Mouse (Mus musculus): ENCODE measurements at regions not wholly inside any gene's neighbourhood (a gene's known extent, or its start where the extent isn't known, plus 50 kb on each side); places are given as distances from the start of the nearest gene placed in this dataset.

GRCm38 (mm10) chr8:34480496-34480895, 369.0 kb upstream of the Gm10131 start:
- no peak for ATAC-seq (ENCODE audit: low FRiP score, low read depth)
- no peaks in the 10 kb centered on the region for H3K9me3 ChIP-seq
- 82% methylated on average over 4 of the region's 4 CpGs for WGBS
- H3K27ac ChIP-seq (replicated peaks), result no peak overlapping the region
- no peak overlapping the region for H3K9ac ChIP-seq (replicated peaks)
- H3K4me3 ChIP-seq, result no peak overlapping the region
- no peaks in the 10 kb centered on the region for H3K36me3 ChIP-seq
- no peak overlapping the region for H3K4me2 ChIP-seq (replicated peaks)
- no peaks in the 10 kb centered on the region for H3K4me1 ChIP-seq
- H3K27me3 ChIP-seq, result no peaks in the 10 kb centered on the region; the same call in 1 of the 2 replicates

- no peak overlapping the region for H3K4me3 ChIP-seq
- H3K9ac ChIP-seq (replicated peaks), result no peak overlapping the region
- no peaks in the 10 kb centered on the region for H3K9me3 ChIP-seq
- H3K36me3 ChIP-seq, result no peaks in the 10 kb centered on the region
- 72% methylated on average over 3 of the region's 3 CpGs for WGBS
- H3K4me1 ChIP-seq, result no peaks in the 10 kb centered on the region
- H3K4me2 ChIP-seq (replicated peaks), result no peak overlapping the region
- H3K27me3 ChIP-seq, result no peaks in the 10 kb centered on the region; the same call in 1 of the 2 replicates
- no peak for ATAC-seq (ENCODE audit: low FRiP score, low read depth)
- H3K27ac ChIP-seq (replicated peaks), result no peak overlapping the region
Observed at GRCm38 (mm10) chr8:34478891-34479290, 367.4 kb upstream of the Gm10131 start.

GRCm38 (mm10) chr8:34478465-34478864, 366.9 kb upstream of the Gm10131 start:
- H3K36me3 ChIP-seq, result no peaks in the 10 kb centered on the region
- H3K27ac ChIP-seq (replicated peaks), result no peak overlapping the region
- peaks cover 4% of the 10 kb centered on the region for H3K4me1 ChIP-seq
- no peak overlapping the region for H3K4me3 ChIP-seq
- H3K9me3 ChIP-seq, result no peaks in the 10 kb centered on the region
- H3K9ac ChIP-seq (replicated peaks), result no peak overlapping the region
- ATAC-seq (ENCODE audit: low FRiP score, low read depth), result no peak
- 87% methylated on average over 1 of the region's 1 CpGs for WGBS
- no peaks in the 10 kb centered on the region; the same call in 1 of the 2 replicates for H3K27me3 ChIP-seq
- no peak overlapping the region for H3K4me2 ChIP-seq (replicated peaks)

- H3K4me3 ChIP-seq, result no peak overlapping the region
- no peak overlapping the region for H3K27ac ChIP-seq (replicated peaks)
- no peaks in the 10 kb centered on the region; the same call in 1 of the 2 replicates for H3K27me3 ChIP-seq
- peaks cover 18% of the 10 kb centered on the region for H3K4me1 ChIP-seq
- H3K9ac ChIP-seq (replicated peaks), result no peak overlapping the region
- H3K4me2 ChIP-seq (replicated peaks), result no peak overlapping the region
- WGBS, result 95% methylated on average over 3 of the region's 3 CpGs
- no peaks in the 10 kb centered on the region for H3K36me3 ChIP-seq
- H3K9me3 ChIP-seq, result no peaks in the 10 kb centered on the region
- no peak for ATAC-seq (ENCODE audit: low FRiP score, low read depth)
Observed at GRCm38 (mm10) chr8:34476146-34476820, 364.7 kb upstream of the Gm10131 start.

- Histone ChIP-seq H3K27me3 (0 out of 2 replicates have a peak, but pooled peaks cover 4% of the 10 kb centered on the region), H3K4me2 (replicated peaks) (no peak overlapping the region), H3K36me3 (no peaks in the 10 kb centered on the region), H3K27ac (replicated peaks) (no peak overlapping the region), H3K4me1 (peaks cover 18% of the 10 kb centered on the region), H3K4me3 (no peak overlapping the region), H3K9ac (replicated peaks) (no peak overlapping the region), H3K9me3 (no peaks in the 10 kb centered on the region)
- 86% methylated on average over 7 of the region's 7 CpGs for WGBS
- ATAC-seq (ENCODE audit: low FRiP score, low read depth), result no peak
Observed at GRCm38 (mm10) chr8:34474593-34474992, 363.1 kb upstream of the Gm10131 start.

- no peak overlapping the region for H3K9ac ChIP-seq (replicated peaks)
- 0 out of 2 replicates have a peak, but pooled peaks cover 7% of the 10 kb centered on the region for H3K27me3 ChIP-seq
- ATAC-seq (ENCODE audit: low FRiP score, low read depth), result no peak
- peaks cover 18% of the 10 kb centered on the region for H3K4me1 ChIP-seq
- no peak overlapping the region for H3K27ac ChIP-seq (replicated peaks)
- H3K36me3 ChIP-seq, result no peaks in the 10 kb centered on the region
- no peaks in the 10 kb centered on the region for H3K9me3 ChIP-seq
- WGBS, result 77% methylated on average over 10 of the region's 10 CpGs
- H3K4me2 ChIP-seq (replicated peaks), result no peak overlapping the region
- H3K4me3 ChIP-seq, result no peak overlapping the region
Observed at GRCm38 (mm10) chr8:34473769-34474168, 362.2 kb upstream of the Gm10131 start.

- Histone ChIP-seq H3K36me3 (no peaks in the 10 kb centered on the region), H3K9ac (replicated peaks) (0 out of 2 replicates have a peak overlapping the region, but pooled peaks have one; percentile 4), H3K27ac (replicated peaks) (0 out of 2 replicates have a peak overlapping the region, but pooled peaks have one; percentile 49), H3K4me1 (peaks cover 18% of the 10 kb centered on the region), H3K9me3 (no peaks in the 10 kb centered on the region), H3K27me3 (0 out of 2 replicates have a peak, but pooled peaks cover 7% of the 10 kb centered on the region), H3K4me2 (replicated peaks) (0 out of 2 replicates have a peak overlapping the region, but pooled peaks have one; percentile 26), H3K4me3 (no peak overlapping the region)
- ATAC-seq (ENCODE audit: low FRiP score, low read depth), result no peak
- WGBS, result 70% methylated on average over 1 of the region's 1 CpGs
Observed at GRCm38 (mm10) chr8:34473301-34473700, 361.8 kb upstream of the Gm10131 start.

- WGBS, result 21% methylated on average over 6 of the region's 6 CpGs
Observed at GRCm38 (mm10) chr8:34472846-34473245, 361.3 kb upstream of the Gm10131 start.

GRCm38 (mm10) chr8:34472434-34472833, 360.9 kb upstream of the Gm10131 start:
- no peaks in the 10 kb centered on the region for H3K9me3 ChIP-seq
- H3K36me3 ChIP-seq, result no peaks in the 10 kb centered on the region
- H3K4me2 ChIP-seq (replicated peaks), result peak overlapping the region; percentile 26
- 15% methylated on average over 8 of the region's 8 CpGs for WGBS
- peak; percentile 58; the same call in 1 of the 2 replicates for ATAC-seq (ENCODE audit: low FRiP score, low read depth)
- no peak overlapping the region for H3K9ac ChIP-seq (replicated peaks)
- no peak overlapping the region for H3K4me3 ChIP-seq
- 0 out of 2 replicates have a peak, but pooled peaks cover 7% of the 10 kb centered on the region for H3K27me3 ChIP-seq
- peak overlapping the region; percentile 49 for H3K27ac ChIP-seq (replicated peaks)
- peaks cover 18% of the 10 kb centered on the region for H3K4me1 ChIP-seq

More at GRCm38 (mm10) chr8:34472846-34473245, 361.3 kb upstream of the Gm10131 start:
- Histone ChIP-seq H3K36me3 (no peaks in the 10 kb centered on the region), H3K9ac (replicated peaks) (0 out of 2 replicates have a peak overlapping the region, but pooled peaks have one; percentile 4), H3K9me3 (no peaks in the 10 kb centered on the region), H3K4me1 (peaks cover 18% of the 10 kb centered on the region), H3K4me2 (replicated peaks) (peak overlapping the region; percentile 26), H3K4me3 (no peak overlapping the region), H3K27me3 (0 out of 2 replicates have a peak, but pooled peaks cover 7% of the 10 kb centered on the region), H3K27ac (replicated peaks) (peak overlapping the region; percentile 49; the same call in 1 of the 2 replicates)
- ATAC-seq (ENCODE audit: low FRiP score, low read depth), result peak; percentile 73

GRCm38 (mm10) chr8:34469091-34469490, 357.6 kb upstream of the Gm10131 start:
- 85% methylated on average over 2 of the region's 2 CpGs for WGBS
- Histone ChIP-seq H3K27ac (replicated peaks) (no peak overlapping the region), H3K4me1 (peaks cover 18% of the 10 kb centered on the region), H3K4me3 (no peak overlapping the region), H3K9me3 (no peaks in the 10 kb centered on the region), H3K36me3 (no peaks in the 10 kb centered on the region), H3K27me3 (0 out of 2 replicates have a peak, but pooled peaks cover 7% of the 10 kb centered on the region), H3K4me2 (replicated peaks) (no peak overlapping the region), H3K9ac (replicated peaks) (no peak overlapping the region)
- ATAC-seq (ENCODE audit: low FRiP score, low read depth), result no peak

GRCm38 (mm10) chr8:34466786-34467364, 355.3 kb upstream of the Gm10131 start:
- Histone ChIP-seq H3K4me1 (no peaks in the 10 kb centered on the region), H3K27me3 (0 out of 2 replicates have a peak, but pooled peaks cover 7% of the 10 kb centered on the region), H3K9ac (replicated peaks) (no peak overlapping the region), H3K4me2 (replicated peaks) (no peak overlapping the region), H3K9me3 (no peaks in the 10 kb centered on the region), H3K4me3 (no peak overlapping the region), H3K27ac (replicated peaks) (no peak overlapping the region), H3K36me3 (no peaks in the 10 kb centered on the region)
- no peak for ATAC-seq (ENCODE audit: low FRiP score, low read depth)
- 85% methylated on average over 5 of the region's 5 CpGs for WGBS

- Histone ChIP-seq H3K27me3 (0 out of 2 replicates have a peak, but pooled peaks cover 6% of the 10 kb centered on the region), H3K36me3 (no peaks in the 10 kb centered on the region), H3K4me1 (no peaks in the 10 kb centered on the region), H3K4me2 (replicated peaks) (no peak overlapping the region), H3K9me3 (no peaks in the 10 kb centered on the region), H3K9ac (replicated peaks) (no peak overlapping the region), H3K27ac (replicated peaks) (no peak overlapping the region), H3K4me3 (no peak overlapping the region)
- 96% methylated on average over 1 of the region's 1 CpGs for WGBS
- no peak for ATAC-seq (ENCODE audit: low FRiP score, low read depth)
Observed at GRCm38 (mm10) chr8:34465398-34465797, 353.9 kb upstream of the Gm10131 start.

Data from midbrain, embryonic 12.5 days (tissue).